Mouse (Mus musculus): Measurements from ENCODE around the gene Dnah5.

The Dnah5 gene

GRCm38 (mm10) chr15:28502820-28503219 is 299.3 kb downstream of the Dnah5 start:
- no peak for DNase-seq

- no peak for DNase-seq
Measured at GRCm38 (mm10) chr15:28515176-28515575, 311.6 kb downstream of the Dnah5 start.
